Mouse (Mus musculus) bone marrow, adult 2 months (tissue): ENCODE measurements around the gene Gm10337.

Source experiments
- CTCF ChIP-seq: fragments of 200-500 bp; IDR thresholded peaks from 2 replicates; pipeline ENCODE4 v1.5.1; 2011; ENCODE audit warnings: low read length, control low read depth; ENCODE audit not compliant: control insufficient read depth, insufficient read depth
- POLR2A ChIP-seq: fragments of 200-500 bp; IDR thresholded peaks from 2 replicates; pipeline ENCODE4 v1.6.1; 2011; ENCODE audit warnings: low read depth, mild to moderate bottlenecking, control low read depth, low read length, borderline replicate concordance; ENCODE audit not compliant: control insufficient read depth

- TF ChIP-seq POLR2A (no peak), CTCF (no peak)
These were observed 3.3 kb downstream of the Gm10337 start for GRCm38 (mm10) chr15:102506864-102507263.
